Mouse (Mus musculus) limb, embryonic 10.5 days (tissue): ENCODE measurements around the gene Naa60. TPM values are rescaled to one million over a fixed set of nuclear protein-coding genes. Genes with fewer than 3 reads are reported as not detected.
A peak's percentile ranks its signal among the peaks of the same experiment; 100 is the strongest.
"Not testable (repeated sequence)": the region's sequence is repeated elsewhere in the genome, so short reads cannot be mapped to it uniquely, and the experiment has no call there.

Experiments used
- DNase-seq: peaks from one replicate; pipeline ENCODE4 v3.0.0-alpha.2; 2017; ENCODE audit warnings: low spot score
- H3K27ac ChIP-seq: fragments of 300-500 bp; sonication (generic); 2 replicates; pipeline ENCODE4 v1.5.1; 2016; ENCODE audit warnings: mild to moderate bottlenecking
- H3K27me3 ChIP-seq: fragments of 300-500 bp; sonication (generic); 2 replicates; pipeline ENCODE4 v1.6.1; 2016; ENCODE audit warnings: low read depth, mild to moderate bottlenecking; ENCODE audit not compliant: poor library complexity, severe bottlenecking
- H3K36me3 ChIP-seq: fragments of 300-500 bp; sonication (generic); 2 replicates; pipeline ENCODE4 v1.6.1; 2016; ENCODE audit warnings: mild to moderate bottlenecking, moderate library complexity
- H3K4me1 ChIP-seq: fragments of 300-500 bp; sonication (generic); 2 replicates; pipeline ENCODE4 v1.6.1; 2016
- H3K4me3 ChIP-seq: fragments of 300-500 bp; sonication (generic); 2 replicates; pipeline ENCODE4 v1.5.1; 2016; ENCODE audit warnings: mild to moderate bottlenecking, moderate library complexity
- H3K9me3 ChIP-seq: fragments of 300-500 bp; sonication (generic); replicated peaks from 2 replicates; pipeline ENCODE4 v1.6.1; 2016; ENCODE audit warnings: mild to moderate bottlenecking
- WGBS: fragments of 180-500 bp; shearing (Covaris S2); methylation state at CpG from one replicate; pipeline ENCODE4 v1.1.7; 2016; 5-methylcytosine and 5-hydroxymethylcytosine counted together
- polyA plus RNA-seq: library from polyadenylated mRNA; unstranded; fragments of >200 nt; fragmentation: Nextera tagmentation; extraction: Ambion mirVana; gene quantifications from 2 replicates; pipeline ENCODE4 v1.2.1, GENCODE M21; 2016

The Naa60 gene
- 55.8 and 58.0 TPM in 2 replicates for polyA plus RNA-seq

- 7% methylated on average over 47 of the region's 47 CpGs for WGBS
- DNase-seq: peak; percentile 95
- Histone ChIP-seq H3K27ac (peak within 1 kb of the TSS; percentile 87), H3K27me3 (no peaks in the 10 kb centered on the region), H3K9me3 (no peaks in the 10 kb centered on the region), H3K36me3 (peaks cover 11% of the 10 kb centered on the region), H3K4me3 (peak within 1 kb of the TSS; percentile 72), H3K4me1 (peaks cover 18% of the 10 kb centered on the region)
These were observed at the start of gene Naa60 for GRCm38 (mm10) chr16:3872216-3873047. Naa60 (plus strand) TSS chr16:3872375.

- Histone ChIP-seq H3K27me3 (no peaks in the 10 kb centered on the region), H3K4me3 (no peak overlapping the region), H3K4me1 (no peaks in the 10 kb centered on the region), H3K9me3 (no peaks in the 10 kb centered on the region), H3K27ac (no peak overlapping the region), H3K36me3 (no peaks in the 10 kb centered on the region)
- DNase-seq: no peak
- WGBS: 60% methylated on average over 3 of the region's 3 CpGs
These were observed 44.2 kb upstream of the Naa60 start for GRCm38 (mm10) chr16:3828021-3828420.

GRCm38 (mm10) chr16:3829727-3830126 lies 42.4 kb upstream of the Naa60 start:
- H3K4me3 ChIP-seq: no peak overlapping the region
- no peak for DNase-seq
- H3K4me1 ChIP-seq: no peaks in the 10 kb centered on the region
- H3K27ac ChIP-seq: no peak overlapping the region
- no peaks in the 10 kb centered on the region for H3K36me3 ChIP-seq
- no peaks in the 10 kb centered on the region for H3K27me3 ChIP-seq
- WGBS: 81% methylated on average over 2 of the region's 2 CpGs
- H3K9me3 ChIP-seq: no peaks in the 10 kb centered on the region

- H3K9me3 ChIP-seq: no peaks in the 10 kb centered on the region
- H3K27ac ChIP-seq: no peak within 1 kb of the TSS
- no peaks in the 10 kb centered on the region for H3K4me1 ChIP-seq
- no peak for DNase-seq
- H3K36me3 ChIP-seq: no peaks in the 10 kb centered on the region
- no peak within 1 kb of the TSS for H3K4me3 ChIP-seq
- H3K27me3 ChIP-seq: no peaks in the 10 kb centered on the region
These were observed 41.5 kb upstream of the Naa60 start, which contains the start of gene Olfr15 for GRCm38 (mm10) chr16:3830588-3831109. Olfr15 (plus strand) TSS chr16:3830878.

- Histone ChIP-seq H3K36me3 (no peaks in the 10 kb centered on the region), H3K27me3 (no peaks in the 10 kb centered on the region), H3K4me1 (no peaks in the 10 kb centered on the region), H3K27ac (no peak overlapping the region), H3K9me3 (no peaks in the 10 kb centered on the region), H3K4me3 (no peak overlapping the region)
- 86% methylated on average over 2 of the region's 2 CpGs for WGBS
- no peak for DNase-seq
These were observed 36.7 kb upstream of the Naa60 start for GRCm38 (mm10) chr16:3835461-3835860.

- Histone ChIP-seq H3K4me1 (no peaks in the 10 kb centered on the region), H3K36me3 (no peaks in the 10 kb centered on the region), H3K27ac (no peak overlapping the region), H3K4me3 (no peak overlapping the region), H3K27me3 (no peaks in the 10 kb centered on the region), H3K9me3 (no peaks in the 10 kb centered on the region)
- 61% methylated on average over 17 of the region's 17 CpGs for WGBS
- DNase-seq: no peak
These were observed 32.9 kb upstream of the Naa60 start for GRCm38 (mm10) chr16:3839157-3839885.

- no peaks in the 10 kb centered on the region for H3K36me3 ChIP-seq
- WGBS: 41% methylated on average over 4 of the region's 4 CpGs
- DNase-seq: no peak
These were observed 29.2 kb upstream of the Naa60 start for GRCm38 (mm10) chr16:3842989-3843388.

GRCm38 (mm10) chr16:3843796-3844195 lies 28.4 kb upstream of the Naa60 start:
- H3K9me3 ChIP-seq: no peaks in the 10 kb centered on the region
- DNase-seq: no peak
- no peaks in the 10 kb centered on the region for H3K27me3 ChIP-seq
- no peak overlapping the region for H3K4me3 ChIP-seq
- no peak overlapping the region for H3K27ac ChIP-seq
- H3K4me1 ChIP-seq: peaks cover 7% of the 10 kb centered on the region
- no peaks in the 10 kb centered on the region for H3K36me3 ChIP-seq
- WGBS: 85% methylated on average over 1 of the region's 1 CpGs

More at GRCm38 (mm10) chr16:3842989-3843388, 29.2 kb upstream of the Naa60 start:
- no peak overlapping the region for H3K27ac ChIP-seq
- no peak overlapping the region for H3K4me3 ChIP-seq
- H3K9me3 ChIP-seq: no peaks in the 10 kb centered on the region
- no peaks in the 10 kb centered on the region for H3K27me3 ChIP-seq
- peaks cover 7% of the 10 kb centered on the region for H3K4me1 ChIP-seq

- H3K27ac ChIP-seq: peak within 1 kb of the TSS; percentile 61
- peak within 1 kb of the TSS; percentile 64 for H3K4me3 ChIP-seq
- no peaks in the 10 kb centered on the region for H3K27me3 ChIP-seq
- no peaks in the 10 kb centered on the region for H3K36me3 ChIP-seq
- no peaks in the 10 kb centered on the region for H3K9me3 ChIP-seq
- peak; percentile 88 for DNase-seq
- WGBS: 4% methylated on average over 38 of the region's 38 CpGs
- peaks cover 7% of the 10 kb centered on the region for H3K4me1 ChIP-seq
These were observed 25.3 kb upstream of the Naa60 start, which contains the start of gene Zfp174 for GRCm38 (mm10) chr16:3846711-3847518. Zfp174 (plus strand) TSS chr16:3847268.

GRCm38 (mm10) chr16:3847871-3848270 lies 24.3 kb upstream of the Naa60 start:
- Histone ChIP-seq H3K4me1 (peaks cover 13% of the 10 kb centered on the region), H3K27me3 (no peaks in the 10 kb centered on the region), H3K9me3 (no peaks in the 10 kb centered on the region), H3K4me3 (peak overlapping the region; percentile 64), H3K27ac (no peak overlapping the region), H3K36me3 (no peaks in the 10 kb centered on the region)
- WGBS: 66% methylated on average over 4 of the region's 4 CpGs
- no peak for DNase-seq

GRCm38 (mm10) chr16:3848416-3848815 lies 23.8 kb upstream of the Naa60 start:
- H3K4me3 ChIP-seq: no peak overlapping the region
- H3K27me3 ChIP-seq: no peaks in the 10 kb centered on the region
- peaks cover 13% of the 10 kb centered on the region for H3K4me1 ChIP-seq
- H3K36me3 ChIP-seq: no peaks in the 10 kb centered on the region
- no peak for DNase-seq
- WGBS: 77% methylated on average over 3 of the region's 3 CpGs
- H3K9me3 ChIP-seq: no peaks in the 10 kb centered on the region
- H3K27ac ChIP-seq: no peak overlapping the region

- not testable (repeated sequence) for H3K9me3 ChIP-seq, H3K27ac ChIP-seq, H3K27me3 ChIP-seq, DNase-seq, H3K4me3 ChIP-seq, H3K36me3 ChIP-seq
- WGBS: 86% methylated on average over 13 of the region's 13 CpGs
- H3K4me1 ChIP-seq: peaks cover 13% of the 10 kb centered on the region
These were observed 20.9 kb upstream of the Naa60 start for GRCm38 (mm10) chr16:3851301-3851700.
